Mouse (Mus musculus) liver, embryonic 11.5 days (tissue): ENCODE measurements at regions not wholly inside any gene's neighbourhood (a gene's known extent, or its start where the extent isn't known, plus 50 kb on each side); places are given as distances from the start of the nearest gene placed in this dataset.

Experiments
- ATAC-seq: fragments of 200-750 bp; cut with Nextera tagmentation; replicated peaks from 2 replicates; pipeline ENCODE4 v1.8.0; 2017; ENCODE audit warnings: moderate number of reproducible peaks, mild to moderate bottlenecking, moderate TSS enrichment, moderate library complexity; ENCODE audit not compliant: low FRiP score
- DNase-seq: peaks from one replicate; pipeline ENCODE4 v3.0.0-alpha.2; 2017; ENCODE audit warnings: low spot score
- H3K27ac ChIP-seq: fragments of 300-500 bp; sonication (generic); 2 replicates; pipeline ENCODE4 v1.5.1; 2014; ENCODE audit warnings: mild to moderate bottlenecking, low read depth, low read length, control low read depth
- H3K27me3 ChIP-seq: fragments of 300-500 bp; sonication (generic); replicated peaks from 2 replicates; pipeline ENCODE4 v1.6.1; 2014; ENCODE audit warnings: low read length, mixed read lengths; ENCODE audit not compliant: control insufficient read depth, insufficient read depth
- H3K36me3 ChIP-seq: fragments of 300-500 bp; sonication (generic); 2 replicates; pipeline ENCODE4 v1.6.1; 2014; ENCODE audit warnings: mild to moderate bottlenecking, low read length, moderate library complexity, mixed read lengths; ENCODE audit not compliant: control insufficient read depth, insufficient read depth
- H3K4me1 ChIP-seq: fragments of 300-500 bp; sonication (generic); replicated peaks from 2 replicates; pipeline ENCODE4 v1.6.1; 2014; ENCODE audit warnings: low read length, mixed read lengths; ENCODE audit not compliant: control insufficient read depth, insufficient read depth
- H3K4me2 ChIP-seq: fragments of 300-500 bp; sonication (generic); 2 replicates; pipeline ENCODE4 v1.6.1; 2014; ENCODE audit warnings: mild to moderate bottlenecking, control low read depth, moderate library complexity
- H3K4me3 ChIP-seq: fragments of 300-500 bp; sonication (generic); 2 replicates; pipeline ENCODE4 v1.5.1; 2014; ENCODE audit warnings: low read depth, low read length, control low read depth
- H3K9ac ChIP-seq: fragments of 300-500 bp; sonication (generic); 2 replicates; pipeline ENCODE4 v1.6.1; 2014; ENCODE audit warnings: low read depth, low read length, control low read depth
- H3K9me3 ChIP-seq: fragments of 300-500 bp; sonication (generic); 2 replicates; pipeline ENCODE4 v1.6.1; 2016; ENCODE audit warnings: low read length, inconsistent platforms, mixed read lengths; ENCODE audit not compliant: control insufficient read depth
- WGBS: fragments of 180-500 bp; shearing (Covaris S2); extraction: QIAGEN DNeasy Blood & Tissue Kit; methylation state at CpG from one replicate; pipeline ENCODE4 v1.1.7; 2014; 5-methylcytosine and 5-hydroxymethylcytosine counted together

- Histone ChIP-seq H3K9ac (no peak overlapping the region), H3K4me1 (no peaks in the 10 kb centered on the region), H3K36me3 (no peaks in the 10 kb centered on the region), H3K4me3 (no peak overlapping the region), H3K27me3 (no peaks in the 10 kb centered on the region), H3K4me2 (no peak overlapping the region), H3K9me3 (no peaks in the 10 kb centered on the region), H3K27ac (no peak overlapping the region)
- ATAC-seq (no peak), DNase-seq (no peak)
- WGBS = 81% methylated on average over 8 of the region's 8 CpGs
These were observed 58.4 kb upstream of the Ptprm start for GRCm38 (mm10) chr17:67412546-67413250.

- Histone ChIP-seq H3K4me1 (no peaks in the 10 kb centered on the region), H3K4me2 (no peak overlapping the region), H3K27me3 (no peaks in the 10 kb centered on the region), H3K4me3 (no peak overlapping the region), H3K27ac (no peak overlapping the region), H3K9me3 (no peaks in the 10 kb centered on the region), H3K9ac (no peak overlapping the region), H3K36me3 (no peaks in the 10 kb centered on the region)
- DNase-seq (no peak), ATAC-seq (no peak)
- WGBS = 70% methylated on average over 2 of the region's 2 CpGs
These were observed 55.7 kb upstream of the Ptprm start for GRCm38 (mm10) chr17:67409911-67410310.

GRCm38 (mm10) chr17:67405934-67406333 lies 51.7 kb upstream of the Ptprm start:
- Histone ChIP-seq H3K27ac (no peak overlapping the region), H3K27me3 (no peaks in the 10 kb centered on the region), H3K9ac (no peak overlapping the region), H3K9me3 (no peaks in the 10 kb centered on the region), H3K4me1 (no peaks in the 10 kb centered on the region), H3K36me3 (no peaks in the 10 kb centered on the region), H3K4me2 (no peak overlapping the region), H3K4me3 (no peak overlapping the region)
- ATAC-seq (no peak), DNase-seq (no peak)
- WGBS = 91% methylated on average over 2 of the region's 2 CpGs
